Mouse (Mus musculus) cerebellum, adult 2 months (tissue): ENCODE results near the gene Nrk. TPM values are rescaled to one million over a fixed set of nuclear protein-coding genes. Genes with fewer than 3 reads are reported as not detected.

Experiments
- DNase-seq, 2 experiments: peaks; one replicate each; pipeline ENCODE4 v3.0.0; 2021
- H3K27ac ChIP-seq: fragments of 200-500 bp; 2 replicates; pipeline ENCODE4 v1.5.1; 2012; ENCODE audit warnings: low read length, control low read depth, inconsistent platforms; ENCODE audit not compliant: insufficient read depth
- H3K27me3 ChIP-seq: fragments of 200-500 bp; 2 replicates; pipeline ENCODE4 v1.6.1; 2012; ENCODE audit warnings: inconsistent platforms, mild to moderate bottlenecking, low read length, moderate library complexity; ENCODE audit not compliant: control insufficient read depth, insufficient read depth
- H3K4me1 ChIP-seq: fragments of 200-500 bp; 2 replicates; pipeline ENCODE4 v1.6.1; 2011; ENCODE audit warnings: low read length; ENCODE audit not compliant: control insufficient read depth, insufficient read depth
- H3K4me3 ChIP-seq: fragments of 200-500 bp; replicated peaks from 2 replicates; pipeline ENCODE3; 2011; ENCODE audit warnings: mild to moderate bottlenecking, low read depth, low read length, control low read depth; ENCODE audit not compliant: insufficient read depth
- CTCF ChIP-seq: fragments of 200-500 bp; IDR thresholded peaks from 2 replicates; pipeline ENCODE4 v1.5.1; 2011; ENCODE audit warnings: low read depth, mild to moderate bottlenecking, control low read depth, low read length, moderate library complexity, borderline replicate concordance; ENCODE audit not compliant: insufficient read depth
- POLR2A ChIP-seq: fragments of 200-500 bp; IDR thresholded peaks from 2 replicates; pipeline ENCODE4 v1.6.1; 2011; ENCODE audit warnings: low read length, control low read depth, borderline replicate concordance; ENCODE audit not compliant: insufficient read depth
- whole genome bisulfite sequencing: fragments of 180-500 bp; shearing (Covaris S2); methylation state at CpG from one replicate; pipeline ENCODE4 v1.1.7; 2018; 5-methylcytosine and 5-hydroxymethylcytosine counted together
- polyA plus RNA-seq: library from polyadenylated mRNA; depleted of rRNA; stranded (reverse); fragments of >200 nt; gene quantifications from 2 replicates; pipeline ENCODE4 v1.2.3, GENCODE M21; 2012

Nrk gene
- polyA plus RNA-seq, 1 experiment, result 7.9 TPM

- TF ChIP-seq POLR2A, result no peak
- no peak for TF ChIP-seq CTCF
- no peak for DNase-seq
- 62% methylated on average over 1 of the region's 1 CpGs for WGBS
- Histone ChIP-seq H3K27ac (no peak overlapping the region), H3K27me3 (no peaks in the 10 kb centered on the region), H3K4me3 (no peak overlapping the region), H3K4me1 (no peaks in the 10 kb centered on the region)
These were observed 102.3 kb downstream of the Nrk start for GRCm38 (mm10) chrX:139016540-139016939.

GRCm38 (mm10) chrX:139026532-139027097, 112.4 kb downstream of the Nrk start:
- DNase-seq, result no peak
- WGBS, result 15% methylated on average over 3 of the region's 3 CpGs
- no peak for TF ChIP-seq POLR2A
- TF ChIP-seq CTCF, result no peak

GRCm38 (mm10) chrX:139027296-139027695, 113.1 kb downstream of the Nrk start:
- Histone ChIP-seq H3K4me3 (no peak overlapping the region), H3K4me1 (no peaks in the 10 kb centered on the region), H3K27ac (no peak overlapping the region), H3K27me3 (no peaks in the 10 kb centered on the region)
- no peak for TF ChIP-seq CTCF
- TF ChIP-seq POLR2A, result no peak
- no peak for DNase-seq
- 24% methylated on average over 5 of the region's 5 CpGs for WGBS

More at GRCm38 (mm10) chrX:139026532-139027097, 112.4 kb downstream of the Nrk start:
- Histone ChIP-seq H3K27me3 (no peaks in the 10 kb centered on the region), H3K27ac (no peak overlapping the region), H3K4me3 (no peak overlapping the region), H3K4me1 (no peaks in the 10 kb centered on the region)

- no peak overlapping the region for H3K4me3 ChIP-seq
- no peaks in the 10 kb centered on the region for H3K27me3 ChIP-seq
- no peaks in the 10 kb centered on the region for H3K4me1 ChIP-seq
- no peak overlapping the region for H3K27ac ChIP-seq
- TF ChIP-seq POLR2A (no peak), CTCF (no peak)
- 66% methylated on average over 6 of the region's 6 CpGs for WGBS
- DNase-seq, result no peak
These were observed 113.7 kb downstream of the Nrk start for GRCm38 (mm10) chrX:139027909-139028308.

- H3K4me3 ChIP-seq, result no peak overlapping the region
- WGBS, result 76% methylated on average over 1 of the region's 1 CpGs
These were observed 123.4 kb downstream of the Nrk start for GRCm38 (mm10) chrX:139037666-139038065.

GRCm38 (mm10) chrX:139039314-139039713, 125.1 kb downstream of the Nrk start:
- Histone ChIP-seq H3K4me3 (no peak overlapping the region), H3K27me3 (no peaks in the 10 kb centered on the region), H3K4me1 (no peaks in the 10 kb centered on the region), H3K27ac (no peak overlapping the region)
- no peak for DNase-seq
- 79% methylated on average over 2 of the region's 2 CpGs for WGBS
- TF ChIP-seq POLR2A, result no peak
- no peak for TF ChIP-seq CTCF

More at GRCm38 (mm10) chrX:139037666-139038065, 123.4 kb downstream of the Nrk start:
- H3K27ac ChIP-seq, result no peak overlapping the region
- H3K27me3 ChIP-seq, result no peaks in the 10 kb centered on the region
- TF ChIP-seq CTCF (no peak), POLR2A (no peak)
- DNase-seq, result no peak
- no peaks in the 10 kb centered on the region for H3K4me1 ChIP-seq

GRCm38 (mm10) chrX:139041148-139041547, 126.9 kb downstream of the Nrk start:
- no peak overlapping the region for H3K27ac ChIP-seq
- TF ChIP-seq POLR2A (no peak), CTCF (no peak)
- no peaks in the 10 kb centered on the region for H3K27me3 ChIP-seq
- H3K4me1 ChIP-seq, result no peaks in the 10 kb centered on the region
- H3K4me3 ChIP-seq, result no peak overlapping the region
- DNase-seq, result no peak
- WGBS, result 84% methylated on average over 1 of the region's 1 CpGs

GRCm38 (mm10) chrX:139051976-139052375, 137.7 kb downstream of the Nrk start:
- Histone ChIP-seq H3K4me1 (no peaks in the 10 kb centered on the region), H3K27me3 (no peaks in the 10 kb centered on the region), H3K27ac (no peak overlapping the region), H3K4me3 (no peak overlapping the region)
- no peak for DNase-seq
- no peak for TF ChIP-seq CTCF
- TF ChIP-seq POLR2A, result no peak
- whole genome bisulfite sequencing, result 29% methylated on average over 1 of the region's 1 CpGs
